Mouse (Mus musculus) G1E (cell line): Measurements from ENCODE around the gene D8Ertd738e. TPM values are rescaled to one million over a fixed set of nuclear protein-coding genes. Genes with fewer than 3 reads are reported as not detected.
A peak's percentile ranks its signal among the peaks of the same experiment; 100 is the strongest.

ENCODE experiments used
- ATAC-seq: 2 replicates; pipeline ENCODE4 v1.8.0; 2016; ENCODE audit warnings: mild to moderate bottlenecking; ENCODE audit not compliant: insufficient number of reproducible peaks, poor library complexity, low FRiP score, severe bottlenecking; ENCODE audit errors: extremely low read depth
- DNase-seq: peaks from one replicate; pipeline ENCODE4 v3.0.0; 2012; ENCODE audit warnings: low spot score
- H3K27me3 ChIP-seq: 2 replicates; pipeline ENCODE4 v1.6.1; 2012; ENCODE audit warnings: mild to moderate bottlenecking, low read length, inconsistent platforms; ENCODE audit not compliant: insufficient read depth
- H3K36me3 ChIP-seq: replicated peaks from 2 replicates; pipeline ENCODE3; 2012; ENCODE audit warnings: mild to moderate bottlenecking, inconsistent platforms
- H3K4me1 ChIP-seq: 2 replicates; pipeline ENCODE4 v1.6.1; 2012; ENCODE audit warnings: low read depth, low read length, inconsistent platforms, mixed read lengths; ENCODE audit not compliant: insufficient read depth
- H3K4me3 ChIP-seq: 2 replicates; pipeline ENCODE4 v1.5.1; 2012; ENCODE audit warnings: low read depth, mild to moderate bottlenecking, inconsistent platforms, low read length, moderate library complexity, mixed read lengths
- H3K9me3 ChIP-seq: replicated peaks from 2 replicates; pipeline ENCODE4 v1.6.1; 2012; ENCODE audit warnings: inconsistent platforms
- CTCF ChIP-seq: IDR thresholded peaks from 2 replicates; pipeline ENCODE4 v1.5.1; 2012; ENCODE audit warnings: low read depth, low read length, inconsistent platforms, mixed read lengths
- GATA1 ChIP-seq: IDR thresholded peaks from 2 replicates; pipeline ENCODE4 v1.6.1; 2012; ENCODE audit warnings: borderline replicate concordance, low read length, inconsistent platforms, mixed read lengths
- GATA2 ChIP-seq: IDR thresholded peaks from 2 replicates; pipeline ENCODE4 v1.6.1; 2012; ENCODE audit warnings: low read depth, low read length, inconsistent platforms, borderline replicate concordance
- POLR2AphosphoS5 ChIP-seq: IDR thresholded peaks from 2 replicates; pipeline ENCODE4 v1.6.1; 2012; ENCODE audit warnings: low read depth, low read length, inconsistent platforms; ENCODE audit not compliant: insufficient replicate concordance
- TAL1 ChIP-seq: conservative IDR thresholded peaks from 2 replicates; pipeline ENCODE4 v1.6.1; 2012; ENCODE audit warnings: low read depth, low read length, inconsistent platforms, mixed read lengths
- polyA plus RNA-seq: library from polyadenylated mRNA; stranded (reverse); fragments of >175 nt; gene quantifications from 2 replicates; pipeline ENCODE4 v1.2.3, GENCODE M21; 2012
- total RNA-seq, 2 experiments: library from RNA; stranded (forward) in 1 of 2; stranded (reverse) in 1 of 2; fragments of 200-1000 nt in 1 of 2; fragments of >200 nt in 1 of 2; fragmentation: Nextera tagmentation in 1 of 2; gene quantifications; 2 replicates each; pipeline ENCODE4 v1.2.3; 2014 to 2017

The D8Ertd738e gene
- total and polyA plus RNA-seq, 3 experiments: 132 to 291 (median 197) TPM

GRCm38 (mm10) chr8:84237542-84238229 is 11.8 kb downstream of the D8Ertd738e start:
- Histone ChIP-seq H3K27me3 (peaks cover 9% of the 10 kb centered on the region; the same call in 1 of the 2 replicates), H3K4me3 (peak overlapping the region; percentile 84), H3K36me3 (peaks cover 30% of the 10 kb centered on the region), H3K4me1 (peaks cover 24% of the 10 kb centered on the region), H3K9me3 (no peaks in the 10 kb centered on the region)
- DNase-seq: no peak
- ATAC-seq: no peak
- TF ChIP-seq POLR2AphosphoS5: no peak
- TF ChIP-seq GATA1: no peak
- no peak for TF ChIP-seq TAL1
- no peak for TF ChIP-seq CTCF
- TF ChIP-seq GATA2: no peak

- ATAC-seq (peak; percentile 99), DNase-seq (peak; percentile 100)
- Histone ChIP-seq H3K4me3 (peak within 1 kb of the TSS; percentile 84), H3K27me3 (peaks cover 6% of the 10 kb centered on the region; the same call in 1 of the 2 replicates), H3K36me3 (peaks cover 32% of the 10 kb centered on the region), H3K4me1 (peaks cover 22% of the 10 kb centered on the region), H3K9me3 (no peaks in the 10 kb centered on the region)
- TF ChIP-seq POLR2AphosphoS5 (no peak), GATA2 (no peak), GATA1 (no peak), TAL1 (no peak)
Observed at GRCm38 (mm10) chr8:84236998-84237473, 12.5 kb downstream of the D8Ertd738e start, which contains the start of gene Zswim4. Gene Zswim4, minus strand, starts transcription at chr8:84237055.

GRCm38 (mm10) chr8:84236410-84236997 is 13.0 kb downstream of the D8Ertd738e start:
- H3K27me3 ChIP-seq: peaks cover 6% of the 10 kb centered on the region; the same call in 1 of the 2 replicates
- no peak for ATAC-seq
- no peak for DNase-seq
- no peak for TF ChIP-seq TAL1
- TF ChIP-seq CTCF: no peak
- no peak for TF ChIP-seq POLR2AphosphoS5
- TF ChIP-seq GATA2: no peak
- no peak for TF ChIP-seq GATA1
- peaks cover 22% of the 10 kb centered on the region for H3K4me1 ChIP-seq
- no peaks in the 10 kb centered on the region for H3K9me3 ChIP-seq
- H3K4me3 ChIP-seq: peak overlapping the region; percentile 84
- H3K36me3 ChIP-seq: peaks cover 37% of the 10 kb centered on the region

- peaks cover 42% of the 10 kb centered on the region for H3K36me3 ChIP-seq
- TF ChIP-seq CTCF (no peak), GATA1 (no peak)
- H3K4me3 ChIP-seq: peak overlapping the region; percentile 84
- H3K9me3 ChIP-seq: no peaks in the 10 kb centered on the region
- DNase-seq (no peak), ATAC-seq (no peak)
- H3K4me1 ChIP-seq: peaks cover 22% of the 10 kb centered on the region
- peaks cover 2% of the 10 kb centered on the region; the same call in 1 of the 2 replicates for H3K27me3 ChIP-seq
Observed at GRCm38 (mm10) chr8:84235746-84236409, 13.6 kb downstream of the D8Ertd738e start.

- no peak overlapping the region for H3K4me3 ChIP-seq
- H3K4me1 ChIP-seq: peaks cover 19% of the 10 kb centered on the region
- ATAC-seq (no peak), DNase-seq (no peak)
- H3K9me3 ChIP-seq: no peaks in the 10 kb centered on the region
- H3K36me3 ChIP-seq: peaks cover 68% of the 10 kb centered on the region
- TF ChIP-seq TAL1 (no peak), POLR2AphosphoS5 (no peak), CTCF (no peak), GATA1 (no peak), GATA2 (no peak)
- no peaks in the 10 kb centered on the region for H3K27me3 ChIP-seq
Observed at GRCm38 (mm10) chr8:84233055-84233454, 16.5 kb downstream of the D8Ertd738e start.

- Histone ChIP-seq H3K4me3 (no peak overlapping the region), H3K27me3 (no peaks in the 10 kb centered on the region), H3K4me1 (peaks cover 5% of the 10 kb centered on the region), H3K36me3 (peaks cover 91% of the 10 kb centered on the region), H3K9me3 (no peaks in the 10 kb centered on the region)
- ATAC-seq: no peak
- TF ChIP-seq GATA2: no peak
- TF ChIP-seq CTCF: no peak
- no peak for TF ChIP-seq GATA1
- TF ChIP-seq TAL1: no peak
- no peak for DNase-seq
Observed at GRCm38 (mm10) chr8:84230735-84231134, 18.8 kb downstream of the D8Ertd738e start.
